Mouse (Mus musculus): ENCODE data around the gene Crygc. TPM values are rescaled to one million over a fixed set of nuclear protein-coding genes. Genes with fewer than 3 reads are reported as not detected.

Gene Crygc
- not detected for total RNA-seq (2023)

DNA sequence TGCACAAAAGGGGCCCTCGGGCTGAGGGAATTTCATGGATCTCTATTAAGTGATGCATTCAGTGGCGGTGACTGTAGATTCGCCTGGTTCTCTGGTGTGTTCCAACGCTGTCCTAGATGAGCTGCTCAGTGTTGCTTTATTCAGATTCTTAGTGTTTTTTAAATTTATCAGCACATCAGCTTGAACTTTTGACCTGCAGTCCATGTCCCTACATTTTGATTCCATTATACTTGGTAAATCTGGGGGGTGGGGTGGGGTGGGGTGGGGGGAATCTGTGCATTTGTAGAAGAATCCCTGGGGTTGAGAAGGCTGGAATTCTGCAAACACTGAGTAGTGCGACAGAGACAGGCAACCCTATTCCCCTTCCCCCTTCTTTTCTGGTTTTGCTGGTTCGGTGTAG is at the start of gene Crygc:
Gene Crygc (minus strand): TSS at position 101 of the 400 bp plus-strand sequence.

DNA sequence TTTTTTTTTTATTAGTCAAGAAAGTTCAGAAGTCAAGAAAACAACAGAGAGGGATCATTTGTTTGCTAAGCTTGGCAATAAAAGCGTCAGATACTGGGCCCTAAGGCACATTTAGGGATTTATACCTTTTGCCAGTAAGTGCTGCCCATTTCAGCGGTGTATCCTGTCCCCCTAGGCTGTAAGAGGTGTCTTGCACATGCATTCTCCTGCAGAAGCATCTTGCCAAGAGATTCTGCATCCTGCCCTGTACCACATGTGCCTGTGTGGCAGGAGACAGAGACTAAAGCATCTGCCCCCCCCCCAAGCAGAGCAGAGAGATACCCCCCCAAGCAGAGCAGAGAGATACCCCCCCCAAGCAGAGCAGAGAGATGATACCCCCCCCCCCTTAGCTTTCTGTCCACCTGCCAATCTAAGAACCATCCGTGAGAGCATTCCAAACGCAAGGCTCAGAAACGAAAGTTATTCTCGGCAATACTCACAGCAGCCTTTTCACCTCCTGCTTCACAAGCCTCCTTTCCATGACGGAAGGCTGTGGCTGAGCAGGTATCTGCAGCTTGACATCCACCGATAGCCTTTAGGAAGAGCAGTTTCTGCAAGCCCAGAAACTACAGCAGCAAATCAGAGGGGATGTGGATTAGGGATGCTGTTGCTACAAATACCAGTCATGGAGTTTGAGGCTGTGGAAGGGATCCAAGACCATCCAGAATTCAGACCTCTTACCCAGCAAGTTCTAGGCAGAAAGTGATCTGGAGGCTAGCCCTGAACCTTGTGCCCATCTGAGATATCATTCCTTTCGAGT is 49.3 kb upstream of the Crygc start, which contains the start of gene D630023F18Rik:
Gene D630023F18Rik (minus strand): TSS at position 641 of the 799 bp plus-strand sequence.

DNA sequence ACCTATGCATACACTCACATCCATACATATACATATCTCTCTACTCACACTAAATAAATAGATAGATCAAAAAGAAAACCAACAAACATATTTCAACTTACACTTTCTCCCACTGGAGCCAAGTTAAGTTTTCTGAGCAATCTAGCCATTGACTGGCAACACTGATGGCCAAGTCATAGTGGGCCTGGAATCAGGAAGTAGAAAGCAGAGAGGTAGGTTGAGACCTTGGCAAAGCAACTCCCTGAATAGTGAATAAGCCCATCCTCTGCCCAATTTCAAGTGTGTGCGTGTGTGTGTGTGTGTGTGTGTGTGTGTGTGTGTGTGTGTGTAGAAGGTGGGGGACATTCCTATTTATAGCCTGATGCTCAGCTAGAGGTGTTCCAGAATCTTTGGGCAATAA is 45.9 kb upstream of the Crygc start, which contains the start of gene Gm28845:
Gene Gm28845 (minus strand): TSS at position 121 of the 400 bp plus-strand sequence.

DNA sequence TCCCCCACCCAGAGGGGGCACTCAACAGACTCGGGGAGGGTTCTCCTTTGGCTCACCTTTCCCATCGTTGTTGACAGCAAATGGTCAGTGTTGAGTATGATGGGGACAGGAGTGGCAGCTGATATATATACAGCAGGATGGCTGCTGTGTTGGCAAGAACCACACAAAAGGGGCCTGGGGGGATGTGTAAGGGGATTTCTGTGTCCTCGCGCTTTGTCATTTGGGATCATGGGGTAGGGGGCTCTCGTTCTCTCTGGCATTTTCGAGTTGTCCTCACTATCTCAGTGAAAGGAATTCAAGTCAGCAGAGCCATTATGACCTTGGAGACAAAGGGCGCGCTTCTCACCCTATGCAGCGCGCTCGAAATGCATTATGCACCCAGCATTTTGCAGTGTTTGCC is 29.8 kb upstream of the Crygc start, which contains the start of gene Cryga:
Gene Cryga (minus strand): TSS at position 101 of the 400 bp plus-strand sequence.

DNA sequence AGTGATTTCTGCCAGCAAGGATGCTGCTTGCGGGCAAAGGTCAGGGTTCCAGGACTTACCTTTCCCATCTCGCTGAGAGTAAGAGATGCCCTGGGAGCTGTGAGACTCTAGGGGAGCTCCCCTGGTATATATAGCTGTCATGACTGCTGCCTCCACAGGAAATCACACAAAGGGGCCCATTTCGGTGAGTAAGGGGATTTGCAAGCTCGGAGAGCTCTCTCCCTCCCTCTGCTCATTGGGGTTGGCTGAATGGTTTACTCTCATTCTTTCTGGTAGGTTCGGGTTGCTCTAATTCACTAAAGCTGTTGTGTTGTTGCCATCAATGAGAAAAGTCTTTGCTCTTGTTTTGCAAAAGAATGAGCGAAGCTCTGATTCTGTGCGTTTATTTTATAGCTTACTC is 8.7 kb upstream of the Crygc start, which contains the start of gene Crygb:
Gene Crygb (minus strand): TSS at position 101 of the 400 bp plus-strand sequence.

DNA sequence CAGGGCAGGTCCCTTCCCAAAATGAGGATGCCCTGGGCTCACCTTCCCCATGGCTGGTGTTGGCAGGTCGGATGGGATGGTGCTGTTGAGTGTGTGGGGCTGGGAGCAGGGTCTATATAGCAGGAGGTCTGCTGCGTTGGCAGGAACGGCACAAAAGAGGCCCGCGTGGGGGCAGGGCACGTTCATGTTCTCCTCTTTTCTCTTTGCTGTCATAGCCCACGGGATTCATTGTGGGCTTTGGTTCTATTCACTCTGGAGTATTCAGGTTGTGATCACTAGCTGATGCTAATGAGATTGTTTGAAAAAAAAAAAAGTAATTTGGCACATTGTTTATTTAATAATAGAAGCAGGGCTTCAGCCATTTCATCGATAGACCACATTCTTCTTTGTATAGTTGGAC is 10.1 kb downstream of the Crygc start, which contains the start of gene Crygd:
Gene Crygd (minus strand): TSS at position 101 of the 400 bp plus-strand sequence.

DNA sequence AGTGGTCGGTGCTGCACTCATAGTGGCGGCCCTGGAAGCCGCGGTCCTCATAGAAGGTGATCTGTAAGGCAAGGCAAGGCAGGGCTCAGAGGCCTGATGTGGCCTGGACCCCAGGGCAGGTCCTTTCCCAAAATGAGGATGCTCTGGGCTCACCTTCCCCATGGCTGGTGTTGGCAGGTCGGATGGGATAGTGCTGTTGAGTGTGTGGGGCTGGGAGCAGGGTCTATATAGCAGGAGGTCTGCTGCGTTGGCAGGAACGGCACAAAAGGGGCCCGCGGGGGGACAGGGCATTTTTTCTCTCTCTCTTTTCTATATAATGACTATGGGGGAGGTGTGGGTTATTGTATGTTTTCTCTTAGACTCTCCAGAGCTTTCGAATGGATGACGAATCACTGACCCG is 22.5 kb downstream of the Crygc start, which contains the start of gene Cryge:
Gene Cryge (minus strand): TSS at position 198 of the 400 bp plus-strand sequence.

DNA sequence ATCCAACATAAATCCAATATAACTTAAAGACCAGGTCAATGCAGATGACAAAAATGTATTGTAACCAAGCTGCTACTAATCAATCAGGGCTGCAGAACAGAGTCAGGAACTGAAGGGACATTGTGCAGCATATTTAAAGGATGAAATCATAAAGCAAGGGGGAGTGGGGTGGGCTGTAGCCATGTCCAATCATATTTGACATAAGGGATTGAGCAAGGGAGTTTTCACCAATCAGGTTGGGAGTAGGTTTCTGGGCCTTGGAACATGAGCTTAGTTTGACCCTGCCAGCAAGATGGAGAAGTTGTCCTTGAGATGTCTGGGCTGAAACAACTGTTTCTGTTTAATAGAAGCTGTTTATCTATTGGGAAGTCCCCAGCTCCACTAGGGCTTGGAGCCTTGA is 40.8 kb downstream of the Crygc start, which contains the start of gene Akr1cl:
Gene Akr1cl (minus strand): TSS at position 119 of the 400 bp plus-strand sequence.

Other genes with a start within 250 kb of the Crygc start
- gene Plekhm3, start 116.9 kb downstream of the Crygc start, total RNA-seq (2023): 100 to 1,000 TPM in 1 of 2 experiments, 10 to 100 TPM in 1; 96.6 to 102 TPM
- gene Akr1cl, start 40.9 kb downstream of the Crygc start, total RNA-seq (2023): not detected
- not detected for gene Cryge, start 22.5 kb downstream of the Crygc start, total RNA-seq (2023)
- gene Crygd, start 10.2 kb downstream of the Crygc start, total RNA-seq (2023): not detected
- not detected for gene Crygb, start 8.6 kb upstream of the Crygc start, total RNA-seq (2023)
- gene Cryga, start 29.7 kb upstream of the Crygc start, total RNA-seq (2023): not detected
- not detected for gene Gm28845, start 45.9 kb upstream of the Crygc start, total RNA-seq (2023)
- not detected for gene D630023F18Rik, start 49.5 kb upstream of the Crygc start, total RNA-seq (2023)
- gene Idh1, start 112.8 kb upstream of the Crygc start, total RNA-seq (2023): 1 to 10 TPM; 6.7 to 7.2 TPM
- gene Pikfyve, start 113.0 kb upstream of the Crygc start, total RNA-seq (2023): 10 to 100 TPM; 60.4 to 66.7 TPM
- not detected for gene Pth2r, start 208.4 kb upstream of the Crygc start, total RNA-seq (2023)

Measured in B cell, adult 67 days (primary cell).